Mouse (Mus musculus) forebrain, embryonic 14.5 days (tissue): ENCODE measurements around the gene Gm20219. TPM values are rescaled to one million over a fixed set of nuclear protein-coding genes. Genes with fewer than 3 reads are reported as not detected.

Experiments used
- ATAC-seq: fragments of 200-750 bp; cut with Nextera tagmentation; 2 replicates; pipeline ENCODE4 v1.8.0; 2017; ENCODE audit warnings: mild to moderate bottlenecking, moderate library complexity
- DNase-seq: peaks from one replicate; pipeline ENCODE4 v3.0.0-alpha.2; 2015; ENCODE audit warnings: low spot score
- H3K27ac ChIP-seq: fragments of 300-500 bp; sonication (generic); 2 replicates; pipeline ENCODE4 v1.5.1; 2014; ENCODE audit warnings: low read depth, mild to moderate bottlenecking, control low read depth, low read length, moderate library complexity
- H3K27me3 ChIP-seq: fragments of 300-500 bp; sonication (generic); replicated peaks from 2 replicates; pipeline ENCODE4 v1.6.1; 2014; ENCODE audit warnings: low read length, control low read depth, mixed read lengths; ENCODE audit not compliant: control insufficient read depth, insufficient read depth
- H3K36me3 ChIP-seq: fragments of 300-500 bp; sonication (generic); 2 replicates; pipeline ENCODE4 v1.6.1; 2014; ENCODE audit warnings: low read length, control low read depth; ENCODE audit not compliant: control insufficient read depth, insufficient read depth
- H3K4me1 ChIP-seq: fragments of 300-500 bp; sonication (generic); 2 replicates; pipeline ENCODE4 v1.6.1; 2014; ENCODE audit warnings: antibody characterized with exemption, low read length, control low read depth; ENCODE audit not compliant: control insufficient read depth, insufficient read depth
- H3K4me2 ChIP-seq: fragments of 300-500 bp; sonication (generic); 2 replicates; pipeline ENCODE4 v1.6.1; 2014; ENCODE audit warnings: mild to moderate bottlenecking, control low read depth, low read length
- H3K4me3 ChIP-seq: fragments of 300-500 bp; sonication (generic); 2 replicates; pipeline ENCODE4 v1.5.1; 2014; ENCODE audit warnings: low read depth, low read length, control low read depth
- H3K9ac ChIP-seq: fragments of 300-500 bp; sonication (generic); 2 replicates; pipeline ENCODE4 v1.6.1; 2014; ENCODE audit warnings: mild to moderate bottlenecking, low read length, control low read depth, moderate library complexity
- H3K9me3 ChIP-seq: fragments of 300-500 bp; sonication (generic); replicated peaks from 2 replicates; pipeline ENCODE4 v1.6.1; 2016; ENCODE audit warnings: low read length, control low read depth, mixed read lengths; ENCODE audit not compliant: control insufficient read depth
- WGBS: fragments of 180-500 bp; shearing (Covaris S2); extraction: QIAGEN DNeasy Blood & Tissue Kit; methylation state at CpG from one replicate; pipeline ENCODE4 v1.1.7; 2014; 5-methylcytosine and 5-hydroxymethylcytosine counted together
- polyA plus RNA-seq: library from polyadenylated mRNA; unstranded; fragments of >200 nt; fragmentation: Nextera tagmentation; extraction: Ambion mirVana; gene quantifications from 2 replicates; pipeline ENCODE4 v1.2.1, GENCODE M21; 2014

Gm20219 gene
- polyA plus RNA-seq, 1 experiment from 2014 or later, result 0.36 TPM

GRCm38 (mm10) chr17:56547846-56548604 is 6.2 kb downstream of the Gm20219 start:
- Histone ChIP-seq H3K4me2 (no peak overlapping the region), H3K9me3 (no peaks in the 10 kb centered on the region), H3K4me3 (no peak overlapping the region), H3K4me1 (peaks cover 41% of the 10 kb centered on the region), H3K36me3 (no peaks in the 10 kb centered on the region), H3K9ac (no peak overlapping the region), H3K27ac (peak overlapping the region; percentile 76), H3K27me3 (no peaks in the 10 kb centered on the region)
- ATAC-seq (no peak), DNase-seq (no peak)
- WGBS, result 70% methylated on average over 9 of the region's 9 CpGs

GRCm38 (mm10) chr17:56547116-56547845 is 6.9 kb downstream of the Gm20219 start:
- H3K36me3 ChIP-seq, result no peaks in the 10 kb centered on the region
- peak overlapping the region; percentile 29; the same call in 1 of the 2 replicates for H3K9ac ChIP-seq
- peaks cover 35% of the 10 kb centered on the region for H3K4me1 ChIP-seq
- H3K4me3 ChIP-seq, result no peak overlapping the region
- ATAC-seq (peak; percentile 19), DNase-seq (peak; percentile 78)
- no peaks in the 10 kb centered on the region for H3K9me3 ChIP-seq
- WGBS, result 46% methylated on average over 17 of the region's 17 CpGs
- peak overlapping the region; percentile 76 for H3K27ac ChIP-seq
- H3K27me3 ChIP-seq, result no peaks in the 10 kb centered on the region
- H3K4me2 ChIP-seq, result no peak overlapping the region

- Histone ChIP-seq H3K4me3 (no peak overlapping the region), H3K9me3 (no peaks in the 10 kb centered on the region), H3K27me3 (no peaks in the 10 kb centered on the region), H3K4me2 (no peak overlapping the region), H3K27ac (peak overlapping the region; percentile 76), H3K36me3 (no peaks in the 10 kb centered on the region), H3K4me1 (peaks cover 31% of the 10 kb centered on the region), H3K9ac (no peak overlapping the region)
- ATAC-seq, result no peak
- no peak for DNase-seq
- 83% methylated on average over 5 of the region's 5 CpGs for WGBS
These were observed 7.6 kb downstream of the Gm20219 start for GRCm38 (mm10) chr17:56546576-56546975.

- Histone ChIP-seq H3K36me3 (no peaks in the 10 kb centered on the region), H3K27me3 (no peaks in the 10 kb centered on the region), H3K4me1 (peaks cover 25% of the 10 kb centered on the region), H3K9me3 (no peaks in the 10 kb centered on the region), H3K4me3 (no peak overlapping the region), H3K4me2 (no peak overlapping the region), H3K27ac (no peak overlapping the region; the same call in 1 of the 2 replicates), H3K9ac (no peak overlapping the region)
- ATAC-seq (no peak), DNase-seq (no peak)
- 87% methylated on average over 1 of the region's 1 CpGs for WGBS
These were observed 8.2 kb downstream of the Gm20219 start for GRCm38 (mm10) chr17:56545945-56546344.

GRCm38 (mm10) chr17:56544699-56545387 is 9.3 kb downstream of the Gm20219 start:
- Histone ChIP-seq H3K27ac (no peak overlapping the region), H3K4me1 (peaks cover 25% of the 10 kb centered on the region)

GRCm38 (mm10) chr17:56543684-56544224 is 10.4 kb downstream of the Gm20219 start:
- H3K27me3 ChIP-seq, result no peaks in the 10 kb centered on the region
- no peaks in the 10 kb centered on the region for H3K9me3 ChIP-seq
- H3K4me3 ChIP-seq, result no peak overlapping the region
- peaks cover 19% of the 10 kb centered on the region for H3K4me1 ChIP-seq
- H3K4me2 ChIP-seq, result no peak overlapping the region
- H3K27ac ChIP-seq, result no peak overlapping the region
- DNase-seq, result no peak
- H3K36me3 ChIP-seq, result no peaks in the 10 kb centered on the region
- ATAC-seq, result no peak
- 82% methylated on average over 3 of the region's 3 CpGs for WGBS
- no peak overlapping the region for H3K9ac ChIP-seq

More at GRCm38 (mm10) chr17:56544699-56545387, 9.3 kb downstream of the Gm20219 start:
- Histone ChIP-seq H3K36me3 (no peaks in the 10 kb centered on the region), H3K9me3 (no peaks in the 10 kb centered on the region), H3K4me3 (no peak overlapping the region), H3K4me2 (no peak overlapping the region), H3K9ac (no peak overlapping the region), H3K27me3 (no peaks in the 10 kb centered on the region)
- DNase-seq, result no peak
- WGBS, result 81% methylated on average over 7 of the region's 7 CpGs
- ATAC-seq, result no peak

GRCm38 (mm10) chr17:56542736-56543135 is 11.5 kb downstream of the Gm20219 start:
- Histone ChIP-seq H3K9me3 (no peaks in the 10 kb centered on the region), H3K4me1 (peaks cover 20% of the 10 kb centered on the region), H3K27me3 (no peaks in the 10 kb centered on the region), H3K9ac (no peak overlapping the region), H3K4me2 (no peak overlapping the region), H3K27ac (peak overlapping the region; percentile 64), H3K36me3 (no peaks in the 10 kb centered on the region), H3K4me3 (no peak overlapping the region)
- WGBS, result 16% methylated on average over 8 of the region's 8 CpGs
- no peak for ATAC-seq
- peak; percentile 46 for DNase-seq

- no peaks in the 10 kb centered on the region for H3K36me3 ChIP-seq
- no peaks in the 10 kb centered on the region for H3K27me3 ChIP-seq
- H3K4me1 ChIP-seq, result peaks cover 30% of the 10 kb centered on the region
- H3K9me3 ChIP-seq, result no peaks in the 10 kb centered on the region
- DNase-seq (no peak), ATAC-seq (no peak)
- no peak overlapping the region for H3K27ac ChIP-seq
- WGBS, result 45% methylated on average over 6 of the region's 6 CpGs
- no peak overlapping the region for H3K9ac ChIP-seq
- H3K4me3 ChIP-seq, result no peak overlapping the region
- H3K4me2 ChIP-seq, result no peak overlapping the region
These were observed 13.6 kb downstream of the Gm20219 start for GRCm38 (mm10) chr17:56540562-56540975.
